Mouse (Mus musculus) cerebral cortex, adult 2 months (tissue): Measurements from ENCODE around the gene Adm2.

Source experiments
- WGBS: fragments of 180-500 bp; shearing (Covaris S2); methylation state at CpG from one replicate; pipeline ENCODE4 v1.1.7; 2018; 5-methylcytosine and 5-hydroxymethylcytosine counted together

Gene Adm2

GRCm38 (mm10) chr15:89313359-89313758, 9.2 kb upstream of the Adm2 start:
- 58% methylated on average over 4 of the region's 4 CpGs for WGBS

- 21% methylated on average over 3 of the region's 3 CpGs for WGBS
Observed at GRCm38 (mm10) chr15:89314107-89314506, 8.4 kb upstream of the Adm2 start.

- WGBS: under 1% methylated on average over 58 of the region's 58 CpGs
Observed at GRCm38 (mm10) chr15:89314511-89315189, 7.9 kb upstream of the Adm2 start.

GRCm38 (mm10) chr15:89315190-89315731, 7.3 kb upstream of the Adm2 start, which contains the start of gene Sbf1:
Gene Sbf1, minus strand, starts transcription at chr15:89315311.
- 1% methylated on average over 36 of the region's 37 CpGs for WGBS

GRCm38 (mm10) chr15:89316146-89316545, 6.4 kb upstream of the Adm2 start:
- WGBS: 65% methylated on average over 11 of the region's 11 CpGs

GRCm38 (mm10) chr15:89321264-89321663, 1.3 kb upstream of the Adm2 start:
- 76% methylated on average over 8 of the region's 8 CpGs for WGBS

GRCm38 (mm10) chr15:89323656-89324055, 1.1 kb downstream of the Adm2 start:
- WGBS: 85% methylated on average over 4 of the region's 4 CpGs

- 62% methylated on average over 5 of the region's 5 CpGs for WGBS
Observed at GRCm38 (mm10) chr15:89326441-89326840, 3.9 kb downstream of the Adm2 start.

GRCm38 (mm10) chr15:89334271-89334670, 11.8 kb downstream of the Adm2 start, which contains the start of gene Miox:
Gene Miox, plus strand, starts transcription at chr15:89334398.
- 93% methylated on average over 7 of the region's 7 CpGs for WGBS

- 85% methylated on average over 17 of the region's 17 CpGs for WGBS
Observed at GRCm38 (mm10) chr15:89334774-89335537, 12.4 kb downstream of the Adm2 start.

- WGBS: 88% methylated on average over 14 of the region's 14 CpGs
Observed at GRCm38 (mm10) chr15:89336422-89336821, 13.9 kb downstream of the Adm2 start.

GRCm38 (mm10) chr15:89339696-89340095, 17.2 kb downstream of the Adm2 start:
- WGBS: 85% methylated on average over 2 of the region's 2 CpGs

GRCm38 (mm10) chr15:89340136-89340535, 17.6 kb downstream of the Adm2 start:
- 75% methylated on average over 3 of the region's 3 CpGs for WGBS

GRCm38 (mm10) chr15:89341678-89342077, 19.2 kb downstream of the Adm2 start:
- 50% methylated on average over 1 of the region's 1 CpGs for WGBS

GRCm38 (mm10) chr15:89343325-89343724, 20.8 kb downstream of the Adm2 start:
- WGBS: 90% methylated on average over 3 of the region's 3 CpGs

- WGBS: 80% methylated on average over 5 of the region's 5 CpGs
Observed at GRCm38 (mm10) chr15:89350447-89350846, 27.9 kb downstream of the Adm2 start.

- 87% methylated on average over 15 of the region's 15 CpGs for WGBS
Observed at GRCm38 (mm10) chr15:89351302-89351701, 28.8 kb downstream of the Adm2 start.

- WGBS: 93% methylated on average over 14 of the region's 14 CpGs
Observed at GRCm38 (mm10) chr15:89352054-89352453, 29.5 kb downstream of the Adm2 start.

GRCm38 (mm10) chr15:89352795-89353194, 30.3 kb downstream of the Adm2 start:
- 96% methylated on average over 12 of the region's 12 CpGs for WGBS

- 92% methylated on average over 16 of the region's 16 CpGs for WGBS
Observed at GRCm38 (mm10) chr15:89353837-89354236, 31.3 kb downstream of the Adm2 start.

GRCm38 (mm10) chr15:89354455-89354854, 31.9 kb downstream of the Adm2 start:
- WGBS: 72% methylated on average over 7 of the region's 7 CpGs
